Mouse (Mus musculus) naive thymus-derived CD4-positive, alpha-beta T cell, adult 2 months (primary cell): Measurements from ENCODE around the gene Nsa2.
"Not testable (repeated sequence)": the region's sequence is repeated elsewhere in the genome, so short reads cannot be mapped to it uniquely, and the experiment has no call there.

Experiments used
- DNase-seq: peaks from one replicate; pipeline ENCODE4 v3.0.0-alpha.2; 2011; ENCODE audit warnings: low read depth

Nsa2 gene

DNA sequence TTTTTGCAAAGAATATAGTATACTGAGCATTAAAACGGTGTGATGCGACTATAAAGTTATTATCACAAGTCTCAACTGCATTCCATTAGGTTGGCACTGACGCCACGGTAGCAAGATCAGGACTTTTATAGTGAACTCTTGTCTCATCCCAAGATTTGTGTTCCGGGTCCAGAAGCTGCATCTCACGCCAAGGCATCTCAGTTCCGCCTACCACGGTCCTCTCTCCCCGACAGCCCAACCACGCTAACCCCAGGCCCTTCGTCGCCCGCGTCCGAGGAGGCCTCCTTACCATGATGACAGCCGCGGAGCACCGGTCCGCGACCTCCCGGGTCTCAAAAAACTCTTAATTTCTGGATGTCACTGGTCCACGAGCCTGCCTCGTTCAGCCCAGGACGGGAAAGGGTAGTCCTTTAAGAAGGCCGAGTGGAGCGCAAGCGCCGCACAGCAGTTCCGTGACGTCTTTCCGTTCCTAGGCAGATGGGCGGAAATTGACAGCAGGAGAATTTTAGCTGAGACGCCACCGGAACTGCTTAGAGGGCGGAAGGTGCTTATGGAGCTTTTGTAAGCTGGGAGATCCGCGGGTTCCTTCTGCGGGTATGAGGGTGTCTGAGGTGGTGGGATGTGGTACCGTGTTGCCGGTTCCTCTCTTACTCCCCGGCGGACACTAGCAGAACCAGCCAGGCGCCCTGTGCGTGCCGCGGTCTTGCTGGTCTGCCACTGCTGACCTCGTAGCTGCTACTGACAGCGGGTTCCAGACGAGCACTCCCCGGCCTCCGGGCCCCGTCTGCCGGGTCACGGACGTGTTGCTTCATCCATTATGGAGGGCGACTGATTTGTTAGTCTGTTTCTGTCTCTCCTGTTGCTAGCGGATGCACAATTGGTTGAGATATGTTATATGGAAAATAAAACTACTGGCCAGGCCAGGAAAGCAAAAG is at the start of gene Nsa2, which contains the start of gene Gfm2:
Nsa2 (minus strand) TSS at position 472 of the 935 bp plus-strand sequence.
Gfm2 (plus strand) TSS at position 472 of the 935 bp plus-strand sequence.
- DNase-seq = peak; percentile 95

GRCm38 (mm10) chr13:97186346-97186745 is 48.6 kb upstream of the Nsa2 start:
- no peak for DNase-seq

DNA sequence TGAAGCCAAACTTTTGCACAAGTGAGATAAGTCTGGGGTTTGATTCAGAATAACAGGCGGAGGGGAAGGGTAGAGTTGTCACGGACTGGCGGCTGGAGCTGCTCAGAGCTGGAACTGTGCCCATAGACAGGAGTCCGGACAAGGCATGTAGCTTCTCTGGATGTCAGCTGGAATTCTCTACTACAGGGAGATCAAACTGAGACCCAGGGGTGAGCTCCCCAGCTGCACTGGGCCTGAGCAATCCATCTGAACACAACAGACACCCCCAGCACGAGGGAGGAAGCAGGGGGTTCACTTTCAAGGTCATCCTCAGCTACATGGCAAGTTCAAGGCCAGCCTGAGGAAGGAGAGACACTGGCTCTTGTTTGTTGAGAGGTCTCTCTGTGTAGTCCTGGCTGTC is 46.9 kb upstream of the Nsa2 start:
- no peak for DNase-seq

GRCm38 (mm10) chr13:97184168-97184567 is 46.4 kb upstream of the Nsa2 start:
- no peak for DNase-seq

GRCm38 (mm10) chr13:97182821-97183220 is 45.1 kb upstream of the Nsa2 start:
- no peak for DNase-seq

- DNase-seq = no peak
These were observed 42.5 kb upstream of the Nsa2 start for GRCm38 (mm10) chr13:97180113-97180828.

DNA sequence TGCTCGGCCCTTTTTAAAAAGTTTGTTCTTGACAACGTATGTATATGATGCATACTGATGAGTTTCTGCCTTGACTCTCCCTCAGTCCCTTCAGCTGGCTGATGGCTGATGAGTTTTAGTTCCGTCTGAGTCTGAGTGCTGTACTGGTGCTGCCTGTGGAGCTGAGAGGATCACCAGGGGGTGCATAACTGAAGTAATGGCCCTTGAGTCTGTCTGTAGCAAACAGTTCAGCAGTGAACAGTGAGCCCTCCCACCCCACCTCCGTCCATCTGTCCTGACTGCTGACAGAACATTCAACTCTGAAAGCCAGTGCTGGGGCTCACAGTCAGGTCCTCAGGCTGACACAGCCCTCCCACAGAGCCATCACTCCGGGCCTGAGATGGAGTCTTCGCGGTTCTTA is 41.2 kb upstream of the Nsa2 start:
- DNase-seq = no peak

DNA sequence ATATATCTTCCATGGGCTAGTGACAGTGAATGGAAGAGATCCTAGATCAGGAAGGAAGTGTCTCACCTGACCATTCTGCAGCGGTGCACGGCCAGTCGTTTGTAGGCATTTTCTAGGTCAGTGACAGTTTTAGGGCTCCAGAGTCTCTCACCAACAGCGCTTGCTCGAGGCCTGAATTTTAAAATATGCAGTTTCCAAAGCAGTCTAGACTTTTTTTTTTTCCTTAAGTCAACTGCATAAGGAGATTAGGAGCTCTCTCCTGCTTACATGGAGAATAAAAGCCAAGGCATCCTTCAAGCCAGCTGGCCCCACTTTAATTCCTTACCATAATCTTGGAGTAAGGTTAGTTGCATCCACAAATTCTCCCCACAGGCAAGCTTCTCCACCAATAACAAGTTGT is 39.0 kb upstream of the Nsa2 start:
- no peak for DNase-seq

- no peak for DNase-seq
These were observed 38.0 kb upstream of the Nsa2 start for GRCm38 (mm10) chr13:97175520-97176264.

GRCm38 (mm10) chr13:97145834-97146233 is 8.1 kb upstream of the Nsa2 start:
- peak; percentile 80 for DNase-seq

- DNase-seq = no peak
These were observed 4.6 kb upstream of the Nsa2 start for GRCm38 (mm10) chr13:97142321-97142720.

GRCm38 (mm10) chr13:97138404-97138931 is 731 bp upstream of the Nsa2 start:
- DNase-seq = peak; percentile 14

DNA sequence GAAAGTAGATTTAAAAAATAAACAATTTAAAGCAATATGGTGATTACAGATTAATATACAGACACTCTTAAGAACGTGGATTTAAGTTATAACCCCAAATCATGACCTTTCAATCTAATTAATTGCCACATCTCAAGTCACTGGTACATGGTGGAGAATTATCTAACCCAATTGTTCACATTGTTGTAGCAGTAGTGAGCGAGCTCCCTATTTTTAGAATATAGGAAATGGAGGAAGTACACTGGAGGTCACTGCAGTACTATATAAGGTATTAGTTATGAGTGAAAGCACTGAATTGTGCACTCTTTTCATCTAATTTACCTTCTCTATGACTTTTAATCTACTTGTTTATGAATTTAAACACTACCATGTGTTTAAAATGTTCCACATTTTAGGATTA is 7.3 kb downstream of the Nsa2 start:
- DNase-seq = not testable (repeated sequence)

DNA sequence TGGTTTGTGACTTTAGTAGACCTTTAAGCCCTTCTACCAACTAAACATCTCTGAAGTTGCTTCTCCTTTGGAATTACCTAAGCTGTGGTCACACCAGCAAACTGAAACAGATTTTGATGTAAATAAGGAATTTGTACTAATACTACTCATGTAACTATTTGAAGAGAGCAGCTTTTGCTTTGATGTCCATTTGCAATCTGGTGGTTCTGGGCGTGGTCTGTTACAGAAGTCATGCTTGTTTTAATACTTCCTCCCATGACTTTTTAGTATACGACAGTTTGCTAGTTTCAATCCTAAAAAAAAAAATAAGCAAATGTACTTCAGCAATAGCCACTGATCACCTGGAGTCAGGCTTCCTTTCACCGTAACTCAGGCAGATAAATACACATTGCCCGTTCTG is 8.1 kb downstream of the Nsa2 start:
- not testable (repeated sequence) for DNase-seq

GRCm38 (mm10) chr13:97121341-97121740 is 16.4 kb downstream of the Nsa2 start:
- DNase-seq = no peak

DNA sequence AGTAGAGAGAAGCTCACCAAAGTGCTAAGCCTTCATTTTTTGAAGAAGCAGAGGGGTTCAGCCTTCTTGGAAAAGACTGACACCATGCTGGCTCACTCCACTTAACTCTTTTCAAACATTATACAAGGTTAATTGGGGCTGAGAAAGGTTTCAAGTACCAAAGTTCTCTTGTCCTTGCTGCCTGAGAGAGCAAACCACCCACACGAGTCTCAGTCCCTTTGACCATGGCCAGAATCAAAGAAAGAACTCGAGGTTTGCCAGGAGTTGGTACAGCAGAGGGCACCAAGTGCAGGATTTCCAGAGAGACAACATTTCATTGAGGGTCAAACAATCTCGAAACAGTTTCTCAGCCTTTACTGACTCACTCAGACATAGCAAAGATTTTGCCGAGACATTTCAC is 28.7 kb downstream of the Nsa2 start:
- DNase-seq = no peak

- not testable (repeated sequence) for DNase-seq
These were observed 30.0 kb downstream of the Nsa2 start for GRCm38 (mm10) chr13:97107721-97108120.

DNA sequence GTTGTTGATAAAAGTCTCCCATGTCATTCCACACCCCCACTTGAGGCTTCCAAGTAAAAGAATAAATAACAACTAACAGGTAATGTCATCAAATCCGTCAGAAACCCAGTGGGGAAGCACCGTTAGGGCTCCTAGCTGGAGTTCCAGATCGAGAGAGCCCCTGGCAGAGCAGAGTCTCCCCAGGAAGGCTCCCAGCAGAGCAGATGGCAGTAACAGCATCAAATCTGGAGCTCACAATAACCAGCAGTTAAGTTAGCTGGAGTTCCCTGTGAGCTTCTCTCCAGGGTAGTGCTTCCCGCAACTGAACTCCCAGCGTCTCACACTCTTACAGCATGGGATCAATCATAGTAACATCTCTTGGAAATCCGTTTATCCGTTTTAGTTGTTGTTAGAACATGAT is 32.7 kb downstream of the Nsa2 start:
- DNase-seq = no peak

GRCm38 (mm10) chr13:97099187-97099852 is 38.4 kb downstream of the Nsa2 start, which contains the start of gene Gm6169:
Gm6169 (minus strand) TSS chr13:97099237.
- peak; percentile 24 for DNase-seq

DNA sequence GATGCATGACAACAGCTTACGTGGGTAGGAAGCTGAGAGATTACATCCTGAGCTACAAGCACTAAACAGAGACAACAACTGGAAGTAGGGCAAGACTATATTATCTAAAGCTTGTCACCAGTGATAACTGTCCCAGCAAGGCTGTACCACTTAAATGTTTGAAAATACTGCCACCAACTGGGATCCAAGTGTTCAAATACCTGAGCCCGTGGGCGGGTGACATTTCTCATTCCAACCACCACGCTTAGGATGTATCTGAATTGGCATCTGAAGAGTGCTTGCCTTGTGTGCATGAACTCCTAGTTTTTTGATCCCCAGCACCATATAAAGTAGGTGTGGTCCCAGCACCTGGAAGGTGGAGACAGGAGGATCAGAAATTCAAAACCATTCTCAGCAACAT is 42.0 kb downstream of the Nsa2 start:
- no peak for DNase-seq

DNA sequence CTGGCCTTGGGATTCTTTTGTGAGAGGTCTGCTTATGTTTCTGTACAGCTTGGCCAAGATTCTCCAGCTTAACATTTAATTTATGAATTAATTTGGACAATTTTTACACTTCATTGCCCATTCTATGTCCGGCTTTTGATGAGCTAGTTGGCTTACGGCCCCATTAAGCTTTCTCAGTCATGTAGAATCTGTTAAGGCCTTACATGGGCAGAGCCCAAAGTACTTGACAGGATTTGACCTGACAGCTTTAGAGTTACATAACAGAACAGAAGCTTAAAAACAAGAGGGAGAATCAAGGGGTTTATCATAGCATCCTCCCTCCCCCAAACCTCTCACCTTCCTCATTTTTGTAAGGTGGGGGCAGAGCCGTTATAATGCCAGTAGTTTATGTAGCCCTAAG is 49.6 kb downstream of the Nsa2 start:
- DNase-seq = no peak
